Mouse (Mus musculus) left cerebral cortex, postnatal 14 days (tissue): ENCODE results near the gene Sh3kbp1. TPM values are rescaled to one million over a fixed set of nuclear protein-coding genes. Genes with fewer than 3 reads are reported as not detected.
A peak's percentile ranks its signal among the peaks of the same experiment; 100 is the strongest.

Experiments used
- DNase-seq, 2 experiments: peaks; one replicate each; pipeline ENCODE4 v3.0.0; 2021 to 2022; ENCODE audit warnings: low spot score in 2 of 2, mixed read lengths in 1 of 2
- intact Hi-C: fragments of 180-260 bp; cut with DNase I; formaldehyde crosslinking; loops from one replicate; pipeline ENCODE4 v1.15.1; 2025
- total RNA-seq, 2 experiments: library from RNA; stranded (reverse); gene quantifications; 2 replicates each; pipeline ENCODE4 v1.2.3; 2021

Sh3kbp1 gene
- total RNA-seq, 2 experiments from 2014 or later: 49.4 to 59.4 TPM

GRCm38 (mm10) chrX:159731421-159731820 lies 104.3 kb downstream of the Sh3kbp1 start:
- DNase-seq: no peak
- intact Hi-C loops: no loop called here

- intact Hi-C loops: no loop called here
- DNase-seq: no peak
Measured at GRCm38 (mm10) chrX:159732845-159733244, 105.8 kb downstream of the Sh3kbp1 start.

DNA sequence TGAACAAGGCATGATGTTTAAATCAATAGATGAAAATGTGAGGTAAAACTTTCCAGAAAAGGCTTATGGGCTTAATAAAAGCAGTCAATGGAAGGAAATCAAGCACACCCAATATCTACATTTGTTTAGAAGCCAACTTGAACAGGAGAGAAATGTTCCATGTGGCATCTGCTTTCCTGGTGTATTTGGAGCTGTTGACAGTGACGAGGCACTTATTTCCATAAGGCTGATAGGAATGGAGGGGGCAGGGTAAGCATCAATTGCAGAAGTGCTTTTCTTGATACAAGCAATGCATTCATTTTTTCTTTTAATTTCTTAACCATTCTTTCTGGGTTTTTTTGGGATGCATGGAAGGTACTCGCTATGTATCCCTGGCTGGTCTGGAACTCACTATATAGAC lies 106.9 kb downstream of the Sh3kbp1 start:
- intact Hi-C loops: no loop called here
- no peak for DNase-seq

DNA sequence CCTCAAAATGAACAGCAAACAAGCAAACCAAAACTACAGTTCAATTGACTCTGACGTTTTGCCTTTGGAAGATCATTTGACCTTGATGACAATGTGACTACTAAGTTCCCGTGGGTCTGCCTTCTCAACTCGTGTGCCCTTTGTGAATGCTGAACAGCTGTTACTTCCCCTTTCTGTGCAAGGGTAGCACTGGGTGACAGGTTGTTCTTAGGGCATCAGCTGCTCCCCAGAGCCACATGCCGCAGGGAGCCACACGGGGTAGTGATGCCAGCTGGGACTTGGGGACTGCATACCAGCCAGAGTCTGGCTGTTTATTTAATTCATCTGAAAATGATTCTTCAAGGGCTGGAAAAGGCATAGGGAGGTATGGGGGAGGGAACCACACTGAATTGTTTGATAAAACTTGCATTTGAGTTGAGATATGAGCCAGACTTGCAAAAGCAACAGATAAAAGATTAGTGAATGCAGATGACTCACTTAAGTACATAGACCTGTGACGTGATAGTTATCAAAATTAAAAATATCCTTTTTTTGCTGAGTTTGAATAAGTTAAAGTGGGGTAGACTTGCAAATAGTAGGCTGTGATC lies 108.5 kb downstream of the Sh3kbp1 start:
- intact Hi-C loops: no loop called here

GRCm38 (mm10) chrX:159737344-159737743 lies 110.3 kb downstream of the Sh3kbp1 start:
- DNase-seq: no peak
- intact Hi-C loops: no loop called here

More for the DNA sequence above, 108.5 kb downstream of the Sh3kbp1 start:
- DNase-seq: no peak

DNA sequence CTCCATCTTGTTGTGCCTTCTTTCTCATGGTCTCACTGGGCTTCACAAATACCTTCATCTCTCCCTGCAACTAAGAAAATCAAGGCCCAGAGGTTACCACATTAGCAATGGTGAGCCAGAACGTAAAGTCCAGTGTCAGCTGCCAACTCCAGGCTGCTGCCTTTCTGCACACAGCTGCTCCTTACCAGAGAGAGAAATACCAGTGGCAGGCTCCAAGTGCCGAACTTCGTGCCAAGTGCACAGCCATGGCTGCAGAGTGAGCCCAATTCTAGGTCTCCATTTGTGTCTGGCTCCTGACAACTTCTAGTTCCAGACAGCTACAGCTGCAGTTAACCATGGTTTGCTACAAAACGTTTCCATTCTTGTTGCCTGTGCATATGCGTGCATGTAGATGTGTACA lies 117.0 kb downstream of the Sh3kbp1 start:
- intact Hi-C loops: no loop called here
- DNase-seq: no peak

DNA sequence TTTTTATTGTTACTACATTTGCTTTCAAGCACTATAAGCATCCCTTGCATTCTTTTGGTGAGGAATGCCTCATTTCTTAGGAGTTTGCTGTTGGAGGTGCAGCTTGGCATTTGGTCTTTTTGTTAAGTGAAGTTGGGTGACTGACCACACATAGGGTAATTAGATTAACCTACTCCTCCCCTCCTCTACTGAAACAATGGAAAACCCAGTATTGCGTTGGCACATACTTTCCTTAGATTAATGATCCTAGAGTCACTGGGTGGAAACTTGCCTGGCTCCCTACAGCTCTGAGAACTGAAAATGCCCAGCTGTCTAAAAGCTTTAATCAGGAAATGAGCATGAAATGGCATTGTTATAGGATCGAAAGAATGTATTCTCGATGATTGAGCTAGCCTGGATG lies 117.5 kb downstream of the Sh3kbp1 start:
- intact Hi-C loops: no loop called here
- no peak for DNase-seq

GRCm38 (mm10) chrX:159751834-159752233 lies 124.8 kb downstream of the Sh3kbp1 start:
- DNase-seq: peak in 1 of 2 experiments; percentile 22
- intact Hi-C loops: loop anchor here (10.0 kb wide), 2 partner anchors 127 to 213 kb away; partner anchors contain the start of gene Sh3kbp1

DNA sequence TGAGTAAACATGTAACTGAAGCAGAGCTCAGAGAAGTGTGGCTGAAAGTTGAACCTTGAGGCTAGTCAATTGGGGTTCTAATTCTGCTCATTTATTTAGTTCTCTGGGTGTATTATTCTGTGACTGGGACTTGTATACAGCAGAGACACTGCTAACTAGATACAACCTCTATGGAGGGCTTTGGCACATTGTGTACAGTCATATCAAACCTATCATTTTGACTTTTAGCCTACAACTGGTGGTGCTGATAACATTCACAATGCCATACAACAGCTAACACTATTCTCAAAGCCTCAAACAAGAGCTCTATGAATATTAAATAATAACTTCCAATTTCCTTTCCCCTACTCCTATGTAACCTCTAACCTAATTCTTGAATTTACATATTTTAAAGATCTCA lies 129.2 kb downstream of the Sh3kbp1 start:
- intact Hi-C loops: loop anchor here (10.0 kb wide), 2 partner anchors 131 to 209 kb away; partner anchors contain the start of gene Sh3kbp1
- DNase-seq: no peak

DNA sequence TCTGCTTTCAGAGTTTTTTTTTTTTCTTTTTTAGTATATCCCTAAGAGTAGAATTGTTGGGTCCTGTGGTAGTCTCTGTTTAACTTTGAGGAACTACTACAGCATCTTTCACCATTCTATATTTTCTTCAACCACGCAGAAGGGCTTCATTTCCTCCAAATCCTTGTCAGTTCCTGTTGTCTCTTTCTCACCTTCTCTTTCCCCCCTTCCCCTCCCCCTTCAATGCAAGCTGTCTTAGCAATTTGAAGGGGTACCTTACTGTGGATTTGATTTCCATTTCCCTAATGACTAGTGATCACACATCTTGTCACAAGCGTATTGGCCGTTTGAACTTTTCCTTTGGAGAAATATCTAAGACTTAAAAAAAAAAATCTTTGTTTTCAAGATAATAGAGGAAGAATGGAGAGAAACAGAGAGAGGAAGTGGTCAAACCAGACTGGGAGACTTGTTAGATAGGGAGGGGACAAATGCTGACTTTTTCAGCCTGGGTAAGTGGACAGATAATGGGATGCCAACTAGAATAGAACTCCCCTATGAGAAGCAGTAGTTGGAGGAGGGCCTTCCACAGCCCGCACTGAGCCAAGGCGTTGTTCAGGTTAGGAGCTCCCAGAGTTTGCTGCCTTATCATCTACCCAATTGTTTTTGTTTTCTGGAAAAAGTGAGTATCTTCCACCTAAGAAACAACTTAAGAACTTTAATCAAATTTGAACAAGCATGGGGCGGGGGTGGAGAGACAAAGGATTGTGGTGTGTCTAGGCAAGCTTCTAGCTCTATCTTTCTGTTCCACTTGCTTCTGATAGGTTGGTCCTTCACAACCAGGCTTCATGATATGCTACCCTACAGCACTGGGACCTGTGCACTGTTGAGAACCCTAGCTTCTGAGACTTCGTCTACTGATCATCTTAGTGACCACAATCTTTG lies 130.1 kb downstream of the Sh3kbp1 start:
- no peak for DNase-seq
- intact Hi-C loops: loop anchor here (10.0 kb wide), 2 partner anchors 132 to 208 kb away; partner anchors contain the start of gene Sh3kbp1

DNA sequence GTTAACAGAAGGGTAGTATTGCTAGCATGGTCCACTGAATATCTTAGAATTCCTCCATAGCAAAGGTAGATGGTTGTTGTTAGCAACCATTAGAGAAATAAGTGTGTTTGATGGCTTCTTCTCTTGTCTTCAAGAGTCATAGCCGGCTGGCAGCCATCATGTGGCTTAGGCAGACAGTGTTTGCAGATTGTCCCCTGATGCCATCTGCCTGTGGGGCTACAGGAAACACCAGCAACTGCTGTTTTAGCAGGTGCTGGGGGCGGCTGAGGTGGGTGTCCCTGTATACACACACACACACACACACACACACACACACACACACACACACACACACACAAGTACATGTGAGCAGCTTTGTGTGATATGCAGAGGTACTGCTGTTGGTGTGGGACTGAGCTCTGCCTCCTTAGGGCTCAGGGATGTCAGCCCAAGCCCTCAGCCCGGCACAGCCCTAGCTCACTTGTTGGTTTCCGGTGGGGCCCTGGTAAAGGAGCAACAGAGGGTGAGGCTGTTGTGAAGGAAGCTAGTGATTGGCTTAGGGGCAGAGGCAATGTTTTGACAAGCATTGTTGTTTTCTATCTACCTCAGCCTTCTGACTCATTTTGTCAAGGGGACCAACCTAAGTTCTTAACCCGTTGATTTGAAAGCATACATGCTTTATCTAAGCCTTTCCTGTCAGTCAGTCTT lies 130.9 kb downstream of the Sh3kbp1 start:
- intact Hi-C loops: loop anchor here (10.0 kb wide), 2 partner anchors 133 to 207 kb away; partner anchors contain the start of gene Sh3kbp1
- DNase-seq: no peak

DNA sequence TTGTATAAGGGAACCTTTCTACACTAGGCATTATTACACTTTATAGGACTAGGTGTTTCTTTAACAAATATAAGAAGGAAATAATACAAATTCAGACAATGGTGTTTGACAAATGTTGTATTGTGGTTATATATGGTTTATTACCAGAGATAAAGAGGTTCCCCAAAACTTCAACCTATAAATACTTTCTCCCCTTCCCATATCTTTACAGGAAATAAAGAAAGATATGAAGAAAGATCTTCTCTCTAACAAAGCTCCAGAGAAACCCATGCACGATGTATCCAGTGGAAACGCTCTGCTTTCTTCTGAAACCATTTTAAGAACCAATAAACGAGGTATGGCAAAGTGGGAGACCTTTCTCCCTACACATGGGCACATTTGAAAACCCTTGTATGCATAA lies 136.7 kb downstream of the Sh3kbp1 start:
- intact Hi-C loops: no loop called here
- no peak for DNase-seq

GRCm38 (mm10) chrX:159765850-159766249 lies 138.8 kb downstream of the Sh3kbp1 start:
- intact Hi-C loops: no loop called here
- no peak for DNase-seq

DNA sequence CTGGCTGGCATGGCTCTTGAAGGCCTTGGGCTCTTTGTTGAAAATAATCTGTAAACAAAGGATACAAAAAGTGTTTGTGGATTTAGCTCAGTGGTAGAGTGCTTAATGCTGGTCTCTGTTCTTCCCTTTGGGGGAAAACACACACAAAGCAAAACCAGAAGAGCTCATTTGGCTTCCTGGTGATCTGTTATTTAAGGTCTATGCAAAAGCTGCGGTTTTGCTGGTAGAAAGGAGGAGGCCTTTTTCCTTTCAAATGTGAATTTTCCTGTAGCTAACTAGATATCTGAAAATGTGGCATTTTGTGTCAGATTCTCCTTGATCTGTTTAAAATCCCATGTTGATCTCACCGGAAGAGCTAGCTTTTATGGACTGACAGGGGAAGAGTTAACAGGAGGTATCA lies 141.9 kb downstream of the Sh3kbp1 start:
- no peak for DNase-seq
- intact Hi-C loops: no loop called here

GRCm38 (mm10) chrX:159769773-159770172 lies 142.7 kb downstream of the Sh3kbp1 start:
- no peak for DNase-seq
- intact Hi-C loops: no loop called here

- no peak for DNase-seq
- intact Hi-C loops: no loop called here
Measured at GRCm38 (mm10) chrX:159772137-159772536, 145.1 kb downstream of the Sh3kbp1 start.

GRCm38 (mm10) chrX:159775042-159775441 lies 148.0 kb downstream of the Sh3kbp1 start:
- intact Hi-C loops: no loop called here
- no peak for DNase-seq

DNA sequence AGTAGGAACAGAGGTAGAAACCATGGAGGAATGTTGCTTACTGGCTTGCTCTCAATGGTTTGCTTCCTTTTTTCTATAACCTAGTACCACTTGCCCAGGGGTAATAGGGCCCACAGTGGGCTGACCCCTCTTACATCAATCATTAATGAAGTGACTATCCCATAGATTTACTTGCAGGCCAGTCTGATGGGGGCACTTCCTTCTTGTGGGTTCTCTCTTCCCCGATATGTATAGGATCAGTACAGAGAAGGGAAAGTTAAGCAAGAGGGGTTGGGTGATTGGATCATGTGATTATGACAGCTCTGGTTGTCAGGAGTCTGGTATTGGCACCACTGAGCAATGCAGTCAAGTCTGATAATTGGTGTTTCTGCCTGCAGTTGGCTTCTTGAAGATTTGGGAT lies 151.7 kb downstream of the Sh3kbp1 start:
- no peak for DNase-seq
- intact Hi-C loops: no loop called here

DNA sequence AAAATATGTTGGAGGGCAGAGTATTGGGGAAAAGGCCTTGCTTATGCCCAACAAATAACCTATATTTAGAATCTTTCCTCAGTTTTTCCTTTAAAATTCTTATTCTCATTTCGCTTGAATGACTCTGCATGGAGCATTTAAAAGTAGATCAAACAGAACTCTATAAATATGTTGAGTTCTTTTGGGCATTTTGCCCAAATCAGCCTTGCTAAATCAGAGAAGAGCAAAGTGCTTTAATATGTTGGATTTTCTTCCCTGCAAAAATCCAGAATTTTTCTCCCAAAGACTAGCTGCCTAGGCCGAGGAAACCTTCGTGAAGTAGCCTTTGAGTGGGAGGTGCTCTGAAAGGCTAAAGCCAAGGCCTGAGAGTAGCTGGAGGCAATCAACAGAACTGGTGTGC lies 163.4 kb downstream of the Sh3kbp1 start:
- intact Hi-C loops: no loop called here
- peak; percentile 11 to 48 for DNase-seq

DNA sequence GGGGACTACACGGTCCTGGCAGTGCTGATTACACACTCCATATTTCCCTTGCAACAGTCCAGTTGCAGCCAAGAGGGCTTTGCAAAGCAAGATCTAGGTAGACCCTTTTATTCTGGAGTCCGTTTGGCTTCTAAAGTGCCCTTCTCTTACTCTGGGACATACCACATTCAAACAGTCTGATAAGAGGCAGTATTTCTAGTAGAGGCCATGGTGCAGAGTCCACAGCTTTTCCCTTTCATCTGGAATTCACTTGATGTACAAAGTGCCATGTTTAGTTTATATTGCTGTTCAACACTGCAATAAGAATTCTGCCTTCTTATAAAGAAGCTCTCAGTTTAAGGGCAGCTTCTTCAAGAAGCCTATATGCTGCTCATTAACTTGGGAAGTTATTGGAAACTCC lies 168.5 kb downstream of the Sh3kbp1 start:
- intact Hi-C loops: no loop called here
- DNase-seq: no peak
